Mouse (Mus musculus) brain, adult 10 weeks (tissue): ENCODE results near the gene Chrnd. TPM values are rescaled to one million over a fixed set of nuclear protein-coding genes. Genes with fewer than 3 reads are reported as not detected.

ENCODE experiments used
- polyA plus RNA-seq: library from polyadenylated mRNA; stranded (reverse); fragments of 350-450 nt; fragmentation: Illumina TruSeq; extraction: RNeasy Lipid Tissue Mini Kit (QIAGEN cat#74804); gene quantifications from one replicate; pipeline ENCODE4 v1.2.3, GENCODE M21; 2015; ENCODE audit warnings: low read depth, low replicate concordance

The Chrnd gene
- not detected for polyA plus RNA-seq

GRCm38 (mm10) chr1:87190429-87190828, at the start of gene Chrnd:
Chrnd (plus strand) TSS chr1:87190607.

GRCm38 (mm10) chr1:87156199-87156587, 34.2 kb upstream of the Chrnd start, which contains the start of gene Ecel1:
Ecel1 (minus strand) TSS chr1:87156521.

GRCm38 (mm10) chr1:87183013-87183412, 7.4 kb upstream of the Chrnd start, which contains the start of gene Prss56:
Prss56 (plus strand) TSS chr1:87183313.

GRCm38 (mm10) chr1:87204465-87204864, 14.1 kb downstream of the Chrnd start, which contains the start of gene Chrng:
Chrng (plus strand) TSS chr1:87204657.

GRCm38 (mm10) chr1:87213735-87214704, 23.6 kb downstream of the Chrnd start, which contains the start of gene Eif4e2:
Eif4e2 (plus strand) TSS chr1:87213914.

Other genes starting within 250 kb of the Chrnd start
- not detected for gene Alppl2, start 100.7 kb upstream of the Chrnd start, polyA plus RNA-seq
- gene Alpi, start 89.0 kb upstream of the Chrnd start, polyA plus RNA-seq: not detected
- gene Akp3, start 65.6 kb upstream of the Chrnd start, polyA plus RNA-seq: not detected
- 10.6 TPM for gene Ecel1, start 34.1 kb upstream of the Chrnd start, polyA plus RNA-seq
- 0.34 TPM for gene Prss56, start 7.3 kb upstream of the Chrnd start, polyA plus RNA-seq
- gene Chrng, start 14.1 kb downstream of the Chrnd start, polyA plus RNA-seq: not detected
- gene Eif4e2, start 23.3 kb downstream of the Chrnd start, polyA plus RNA-seq: 72.4 TPM
- 34.6 TPM for gene Efhd1, start 73.8 kb downstream of the Chrnd start, polyA plus RNA-seq
- gene Gigyf2, start 136.4 kb downstream of the Chrnd start, polyA plus RNA-seq: 50.8 TPM
- 12.1 TPM for gene Kcnj13, start 204.1 kb downstream of the Chrnd start, polyA plus RNA-seq